Mouse (Mus musculus): ENCODE data around the gene Ppp1r27. TPM values are rescaled to one million over a fixed set of nuclear protein-coding genes. Genes with fewer than 3 reads are reported as not detected.
A peak's percentile ranks its signal among the peaks of the same experiment; 100 is the strongest.

Gene Ppp1r27
- polyA plus RNA-seq, 1 experiment, result not detected

GRCm38 (mm10) chr11:120552736-120553135, 1.8 kb upstream of the Ppp1r27 start:
- TF ChIP-seq CTCF (IDR thresholded peaks at IDR 0.05; ENCODE audit: insufficient read depth, low read depth, low read length), result no peak
- no peak for TF ChIP-seq POLR2A (IDR thresholded peaks at IDR 0.05; ENCODE audit: insufficient read depth, low read depth, low read length)

DNA sequence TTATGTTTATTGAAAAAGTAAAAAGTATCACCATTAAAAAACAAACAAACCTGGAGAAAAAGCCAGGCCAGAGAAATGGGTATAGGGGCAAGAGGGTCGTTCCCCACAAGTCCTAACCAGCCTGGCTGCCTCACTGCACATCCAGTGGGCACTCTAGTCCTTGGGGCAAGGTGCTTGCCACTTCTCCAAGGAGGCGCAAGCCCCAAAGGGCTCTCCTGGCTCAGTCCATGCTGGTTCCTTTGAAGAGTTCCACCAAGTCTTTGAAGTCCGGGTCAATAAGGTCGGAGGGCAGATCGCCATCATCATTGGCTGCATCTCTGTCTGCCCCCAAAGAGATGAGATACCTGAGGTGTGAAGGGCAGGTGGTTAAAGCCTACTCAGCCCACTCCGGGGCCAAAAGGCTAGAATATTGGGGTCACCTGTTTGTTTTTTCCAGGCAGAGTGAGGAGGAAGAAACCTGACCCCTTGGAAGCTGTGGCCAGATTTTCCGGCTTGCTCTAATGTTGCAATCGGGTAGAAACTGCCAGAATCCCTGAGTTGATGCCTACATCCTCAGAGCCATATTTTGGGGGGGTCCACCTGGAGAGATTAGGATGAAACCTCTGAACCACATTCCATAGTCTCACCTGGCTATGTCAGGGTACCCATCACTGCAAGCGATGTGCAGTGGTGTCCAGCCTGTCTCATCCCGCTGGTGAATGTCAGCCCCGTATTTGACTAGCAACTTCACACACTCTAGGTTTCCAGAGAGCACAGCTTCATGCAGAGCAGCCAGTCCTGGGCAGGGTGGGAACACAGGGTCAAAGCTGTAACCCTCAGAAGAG, 734 bp downstream of the Ppp1r27 start:
- WGBS, result 71% methylated on average over 11 of the region's 11 CpGs
- H3K4me3 ChIP-seq (ENCODE audit: insufficient read depth, low read depth, low read length), result peak overlapping the region; percentile 86
- no peak for TF ChIP-seq POLR2A (IDR thresholded peaks at IDR 0.05; ENCODE audit: insufficient read depth, low read depth, low read length)
- TF ChIP-seq CTCF (IDR thresholded peaks at IDR 0.05; ENCODE audit: insufficient read depth, low read depth, low read length), result no peak
- peak overlapping the region; percentile 45; the same call in 1 of the 2 replicates for H3K27ac ChIP-seq (ENCODE audit: insufficient read depth, low read depth, low read length)
- H3K4me1 ChIP-seq (ENCODE audit: control insufficient read depth, insufficient read depth, low read length), result peaks cover 22% of the 10 kb centered on the region

More at GRCm38 (mm10) chr11:120552736-120553135, 1.8 kb upstream of the Ppp1r27 start:
- H3K4me3 ChIP-seq (ENCODE audit: insufficient read depth, low read depth, low read length), result no peak overlapping the region
- peaks cover 19% of the 10 kb centered on the region for H3K4me1 ChIP-seq (ENCODE audit: control insufficient read depth, insufficient read depth, low read length)
- no peak overlapping the region for H3K27ac ChIP-seq (ENCODE audit: insufficient read depth, low read depth, low read length)
- WGBS, result 64% methylated on average over 5 of the region's 5 CpGs

GRCm38 (mm10) chr11:120549168-120549945, 1.6 kb downstream of the Ppp1r27 start, which contains the start of gene Mcrip1:
Gene Mcrip1 (minus strand): TSS chr11:120549727.
- WGBS, result under 1% methylated on average over 81 of the region's 87 CpGs
- H3K4me3 ChIP-seq (ENCODE audit: insufficient read depth, low read depth, low read length), result peak within 1 kb of the TSS; percentile 86
- no peak for TF ChIP-seq CTCF (IDR thresholded peaks at IDR 0.05; ENCODE audit: insufficient read depth, low read depth, low read length)
- peak; percentile 76 for TF ChIP-seq POLR2A (IDR thresholded peaks at IDR 0.05; ENCODE audit: insufficient read depth, low read depth, low read length)
- peak within 1 kb of the TSS; percentile 45; the same call in 1 of the 2 replicates for H3K27ac ChIP-seq (ENCODE audit: insufficient read depth, low read depth, low read length)
- peaks cover 22% of the 10 kb centered on the region for H3K4me1 ChIP-seq (ENCODE audit: control insufficient read depth, insufficient read depth, low read length)

DNA sequence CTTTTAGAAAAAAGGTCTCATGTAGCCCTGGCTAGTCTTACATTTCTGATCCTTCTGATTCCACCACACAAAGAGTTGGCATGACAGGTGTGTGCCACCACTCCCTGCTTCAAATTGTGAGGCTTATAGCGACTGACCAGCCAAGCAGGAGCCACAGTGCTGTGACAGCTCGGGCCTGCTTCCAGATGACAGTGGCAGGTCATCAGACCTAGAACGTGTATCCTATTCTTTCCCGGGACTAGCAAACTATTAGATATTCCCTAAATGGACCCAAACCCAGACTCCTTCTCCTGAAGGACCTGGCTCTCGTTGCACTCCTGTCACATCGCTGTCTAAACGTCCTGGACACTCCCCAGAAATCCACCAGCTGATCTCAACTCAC, 2.2 kb downstream of the Ppp1r27 start:
- peaks cover 22% of the 10 kb centered on the region for H3K4me1 ChIP-seq (ENCODE audit: control insufficient read depth, insufficient read depth, low read length)
- H3K4me3 ChIP-seq (ENCODE audit: insufficient read depth, low read depth, low read length), result peak overlapping the region; percentile 86
- no peak for TF ChIP-seq POLR2A (IDR thresholded peaks at IDR 0.05; ENCODE audit: insufficient read depth, low read depth, low read length)
- no peak for TF ChIP-seq CTCF (IDR thresholded peaks at IDR 0.05; ENCODE audit: insufficient read depth, low read depth, low read length)
- H3K27ac ChIP-seq (ENCODE audit: insufficient read depth, low read depth, low read length), result no peak overlapping the region
- WGBS, result 11% methylated on average over 7 of the region's 7 CpGs

DNA sequence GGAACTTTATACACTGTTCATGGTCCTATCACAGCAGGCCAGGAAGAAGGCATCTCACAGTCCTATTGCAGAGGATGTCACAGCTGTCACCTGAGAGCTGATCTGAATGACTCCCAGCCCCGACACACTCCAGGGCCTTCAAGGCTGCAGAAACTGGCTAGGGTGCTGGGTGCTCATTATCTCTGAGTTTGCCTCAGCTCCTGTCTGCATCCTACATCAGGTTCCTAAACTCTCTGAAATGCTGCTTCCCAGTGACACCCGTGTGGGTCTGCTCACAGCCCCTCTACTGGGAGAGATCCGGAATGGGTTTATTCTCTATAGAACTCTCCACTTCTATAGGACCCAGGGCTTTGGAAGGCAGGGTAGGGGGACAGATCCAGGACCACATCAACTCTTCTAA, 2.7 kb downstream of the Ppp1r27 start:
- Histone ChIP-seq H3K4me1 (ENCODE audit: control insufficient read depth, insufficient read depth, low read length) (peaks cover 22% of the 10 kb centered on the region), H3K27ac (ENCODE audit: insufficient read depth, low read depth, low read length) (no peak overlapping the region), H3K4me3 (ENCODE audit: insufficient read depth, low read depth, low read length) (no peak overlapping the region)
- WGBS, result 64% methylated on average over 3 of the region's 3 CpGs
- TF ChIP-seq CTCF (IDR thresholded peaks at IDR 0.05; ENCODE audit: insufficient read depth, low read depth, low read length), result no peak
- no peak for TF ChIP-seq POLR2A (IDR thresholded peaks at IDR 0.05; ENCODE audit: insufficient read depth, low read depth, low read length)

- TF ChIP-seq POLR2A (IDR thresholded peaks at IDR 0.05; ENCODE audit: insufficient read depth, low read depth, low read length) (no peak), CTCF (IDR thresholded peaks at IDR 0.05; ENCODE audit: insufficient read depth, low read depth, low read length) (no peak)
- Histone ChIP-seq H3K4me1 (ENCODE audit: control insufficient read depth, insufficient read depth, low read length) (peaks cover 22% of the 10 kb centered on the region), H3K27ac (ENCODE audit: insufficient read depth, low read depth, low read length) (no peak overlapping the region), H3K4me3 (ENCODE audit: insufficient read depth, low read depth, low read length) (no peak overlapping the region)
- WGBS, result 45% methylated on average over 2 of the region's 2 CpGs
Observed at GRCm38 (mm10) chr11:120547469-120547868, 3.5 kb downstream of the Ppp1r27 start.

DNA sequence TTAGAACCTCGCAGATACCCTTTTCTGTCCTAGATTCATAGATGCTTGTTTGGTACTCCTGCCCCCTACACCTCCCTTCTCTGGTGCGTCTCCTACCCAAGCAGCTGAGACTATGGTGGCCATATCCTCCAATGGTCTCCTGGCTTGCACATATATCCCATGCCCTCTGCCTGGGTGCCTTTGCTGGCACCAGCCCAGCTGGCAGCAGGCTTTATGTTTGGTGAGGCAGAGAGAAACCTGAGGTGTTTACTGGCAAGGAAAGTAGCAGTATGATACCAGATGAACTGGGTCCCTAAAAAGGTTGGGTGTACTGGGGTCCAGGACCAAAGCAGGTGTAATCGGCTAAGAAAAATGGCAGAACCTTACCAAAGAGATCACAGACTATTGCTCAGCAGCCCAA, 5.0 kb downstream of the Ppp1r27 start:
- TF ChIP-seq CTCF (IDR thresholded peaks at IDR 0.05; ENCODE audit: insufficient read depth, low read depth, low read length), result no peak
- TF ChIP-seq POLR2A (IDR thresholded peaks at IDR 0.05; ENCODE audit: insufficient read depth, low read depth, low read length), result no peak
- WGBS, result 86% methylated on average over 3 of the region's 3 CpGs
- Histone ChIP-seq H3K4me1 (ENCODE audit: control insufficient read depth, insufficient read depth, low read length) (peaks cover 22% of the 10 kb centered on the region), H3K4me3 (ENCODE audit: insufficient read depth, low read depth, low read length) (no peak overlapping the region), H3K27ac (ENCODE audit: insufficient read depth, low read depth, low read length) (no peak overlapping the region)

GRCm38 (mm10) chr11:120542376-120542775, 8.6 kb downstream of the Ppp1r27 start:
- H3K27ac ChIP-seq (ENCODE audit: insufficient read depth, low read depth, low read length), result no peak overlapping the region
- 84% methylated on average over 6 of the region's 6 CpGs for WGBS
- H3K4me3 ChIP-seq (ENCODE audit: insufficient read depth, low read depth, low read length), result no peak overlapping the region
- peaks cover 16% of the 10 kb centered on the region for H3K4me1 ChIP-seq (ENCODE audit: control insufficient read depth, insufficient read depth, low read length)
- TF ChIP-seq POLR2A (IDR thresholded peaks at IDR 0.05; ENCODE audit: insufficient read depth, low read depth, low read length), result no peak
- no peak for TF ChIP-seq CTCF (IDR thresholded peaks at IDR 0.05; ENCODE audit: insufficient read depth, low read depth, low read length)

- Histone ChIP-seq H3K27ac (ENCODE audit: insufficient read depth, low read depth, low read length) (no peak overlapping the region), H3K4me3 (ENCODE audit: insufficient read depth, low read depth, low read length) (no peak overlapping the region), H3K4me1 (ENCODE audit: control insufficient read depth, insufficient read depth, low read length) (peaks cover 16% of the 10 kb centered on the region)
- TF ChIP-seq POLR2A (IDR thresholded peaks at IDR 0.05; ENCODE audit: insufficient read depth, low read depth, low read length) (no peak), CTCF (IDR thresholded peaks at IDR 0.05; ENCODE audit: insufficient read depth, low read depth, low read length) (no peak)
- WGBS, result 35% methylated on average over 4 of the region's 4 CpGs
Observed at GRCm38 (mm10) chr11:120541907-120542306, 9.0 kb downstream of the Ppp1r27 start.

All from olfactory bulb, adult 2 months (tissue).